Mouse (Mus musculus) cerebellum, adult 2 months (tissue): ENCODE data around the gene Bicc1. TPM values are rescaled to one million over a fixed set of nuclear protein-coding genes. Genes with fewer than 3 reads are reported as not detected.

Experiments
- DNase-seq, 2 experiments: peaks; one replicate each; pipeline ENCODE4 v3.0.0; 2021
- H3K27ac ChIP-seq: fragments of 200-500 bp; 2 replicates; pipeline ENCODE4 v1.5.1; 2012; ENCODE audit warnings: low read length, control low read depth, inconsistent platforms; ENCODE audit not compliant: insufficient read depth
- H3K27me3 ChIP-seq: fragments of 200-500 bp; 2 replicates; pipeline ENCODE4 v1.6.1; 2012; ENCODE audit warnings: inconsistent platforms, mild to moderate bottlenecking, low read length, moderate library complexity; ENCODE audit not compliant: control insufficient read depth, insufficient read depth
- H3K4me1 ChIP-seq: fragments of 200-500 bp; 2 replicates; pipeline ENCODE4 v1.6.1; 2011; ENCODE audit warnings: low read length; ENCODE audit not compliant: control insufficient read depth, insufficient read depth
- H3K4me3 ChIP-seq: fragments of 200-500 bp; replicated peaks from 2 replicates; pipeline ENCODE3; 2011; ENCODE audit warnings: mild to moderate bottlenecking, low read depth, low read length, control low read depth; ENCODE audit not compliant: insufficient read depth
- CTCF ChIP-seq: fragments of 200-500 bp; IDR thresholded peaks from 2 replicates; pipeline ENCODE4 v1.5.1; 2011; ENCODE audit warnings: low read depth, mild to moderate bottlenecking, control low read depth, low read length, moderate library complexity, borderline replicate concordance; ENCODE audit not compliant: insufficient read depth
- POLR2A ChIP-seq: fragments of 200-500 bp; IDR thresholded peaks from 2 replicates; pipeline ENCODE4 v1.6.1; 2011; ENCODE audit warnings: low read length, control low read depth, borderline replicate concordance; ENCODE audit not compliant: insufficient read depth
- WGBS: fragments of 180-500 bp; shearing (Covaris S2); methylation state at CpG from one replicate; pipeline ENCODE4 v1.1.7; 2018; 5-methylcytosine and 5-hydroxymethylcytosine counted together
- polyA plus RNA-seq: library from polyadenylated mRNA; depleted of rRNA; stranded (reverse); fragments of >200 nt; gene quantifications from 2 replicates; pipeline ENCODE4 v1.2.3, GENCODE M21; 2012; rRNA removed

Gene Bicc1
- polyA plus RNA-seq, 1 experiment: 2.6 TPM

- DNase-seq: no peak
- Histone ChIP-seq H3K4me1 (no peaks in the 10 kb centered on the region), H3K27me3 (no peaks in the 10 kb centered on the region), H3K27ac (no peak overlapping the region), H3K4me3 (no peak overlapping the region)
- TF ChIP-seq POLR2A (no peak), CTCF (no peak)
- WGBS: 59% methylated on average over 8 of the region's 8 CpGs
Observed at GRCm38 (mm10) chr10:70876119-70876518, 283.4 kb downstream of the Bicc1 start.

GRCm38 (mm10) chr10:70874994-70875538 lies 284.4 kb downstream of the Bicc1 start:
- no peaks in the 10 kb centered on the region for H3K27me3 ChIP-seq
- no peak for DNase-seq
- no peak overlapping the region for H3K4me3 ChIP-seq
- TF ChIP-seq POLR2A (no peak), CTCF (no peak)
- 22% methylated on average over 12 of the region's 12 CpGs for WGBS
- no peak overlapping the region for H3K27ac ChIP-seq
- no peaks in the 10 kb centered on the region for H3K4me1 ChIP-seq

Other genes starting within 250 kb of the Bicc1 start
- 23.0 and 27.2 TPM in 2 replicates for gene Tfam, start 78.6 kb upstream of the Bicc1 start, polyA plus RNA-seq
- 123 and 127 TPM in 2 replicates for gene Ube2d1, start 125.6 kb upstream of the Bicc1 start, polyA plus RNA-seq
- gene Cisd1, start 185.3 kb upstream of the Bicc1 start, polyA plus RNA-seq: 210 and 212 TPM in 2 replicates
- gene Ipmk, start 188.1 kb upstream of the Bicc1 start, polyA plus RNA-seq: 16.9 and 17.5 TPM in 2 replicates